Mouse (Mus musculus): ENCODE data around the gene 4930539E08Rik.
A peak's percentile ranks its signal among the peaks of the same experiment; 100 is the strongest.

The 4930539E08Rik gene

DNA sequence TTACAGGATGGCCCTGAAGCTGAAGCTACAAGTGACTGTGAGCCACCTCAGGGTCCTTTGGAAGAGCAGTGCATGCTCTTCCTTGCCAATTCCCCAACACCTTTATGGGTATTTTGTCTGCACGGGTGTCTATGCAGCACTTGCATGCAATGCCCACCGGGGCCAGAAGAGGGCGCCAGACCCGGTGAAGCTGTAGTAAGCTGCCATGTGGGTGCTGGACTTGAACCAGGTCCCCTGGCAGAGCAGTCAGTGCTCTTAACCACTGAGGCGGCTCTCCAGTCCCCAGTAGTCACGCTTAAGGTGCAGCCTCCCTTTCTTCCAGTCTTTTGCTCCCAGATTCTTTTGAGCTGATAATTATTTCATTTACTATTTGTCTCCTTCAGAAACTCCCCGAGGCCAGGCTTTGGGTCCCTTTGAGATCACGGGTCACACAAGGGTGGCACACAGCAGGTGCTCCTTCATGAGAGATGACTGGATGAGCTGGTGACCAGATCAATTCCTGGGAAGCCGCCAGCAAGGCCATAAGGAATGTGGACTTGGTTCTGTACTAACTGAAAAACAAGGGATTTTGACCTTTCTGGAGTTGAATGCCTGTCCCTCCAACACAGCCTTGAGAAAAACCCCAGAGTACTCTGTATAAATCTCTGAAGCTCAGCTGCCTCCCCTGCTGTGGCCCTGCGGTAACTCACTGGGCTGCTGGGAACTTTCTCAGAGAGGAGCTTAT lies 21.7 kb upstream of the 4930539E08Rik start:
- Histone ChIP-seq H3K36me3 (ENCODE audit: control insufficient read depth, insufficient read depth, low read length, poor library complexity, severe bottlenecking) (no peaks in the 10 kb centered on the region), H3K27me3 (ENCODE audit: control insufficient read depth, insufficient read depth, low read length, poor library complexity, severe bottlenecking) (no peaks in the 10 kb centered on the region)
- DNase-seq (ENCODE audit: low read depth, low spot score), result peak; percentile 75

DNA sequence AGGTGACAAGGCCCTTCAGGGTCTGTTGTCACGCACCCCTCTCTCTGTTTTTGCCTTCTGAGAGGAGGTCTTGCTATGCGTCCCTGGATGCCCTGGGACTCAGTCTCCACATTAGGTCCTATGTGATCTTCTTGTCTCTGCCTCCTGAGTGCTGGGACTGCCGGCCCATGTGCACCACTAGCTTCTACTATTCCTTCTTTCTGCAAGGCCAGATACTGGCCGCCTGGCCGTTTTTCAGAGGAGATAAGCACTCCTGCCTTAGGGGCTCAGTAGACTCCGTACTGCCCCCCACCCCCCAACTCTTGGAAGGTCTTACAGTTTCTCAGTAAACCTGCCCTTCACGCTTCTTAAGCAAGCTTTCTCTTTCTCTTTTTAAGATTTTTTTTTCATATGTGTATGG lies 21.0 kb upstream of the 4930539E08Rik start:
- H3K36me3 ChIP-seq (ENCODE audit: control insufficient read depth, insufficient read depth, low read length, poor library complexity, severe bottlenecking), result no peaks in the 10 kb centered on the region
- no peak for DNase-seq (ENCODE audit: low read depth, low spot score)
- H3K27me3 ChIP-seq (ENCODE audit: control insufficient read depth, insufficient read depth, low read length, poor library complexity, severe bottlenecking), result no peaks in the 10 kb centered on the region

DNA sequence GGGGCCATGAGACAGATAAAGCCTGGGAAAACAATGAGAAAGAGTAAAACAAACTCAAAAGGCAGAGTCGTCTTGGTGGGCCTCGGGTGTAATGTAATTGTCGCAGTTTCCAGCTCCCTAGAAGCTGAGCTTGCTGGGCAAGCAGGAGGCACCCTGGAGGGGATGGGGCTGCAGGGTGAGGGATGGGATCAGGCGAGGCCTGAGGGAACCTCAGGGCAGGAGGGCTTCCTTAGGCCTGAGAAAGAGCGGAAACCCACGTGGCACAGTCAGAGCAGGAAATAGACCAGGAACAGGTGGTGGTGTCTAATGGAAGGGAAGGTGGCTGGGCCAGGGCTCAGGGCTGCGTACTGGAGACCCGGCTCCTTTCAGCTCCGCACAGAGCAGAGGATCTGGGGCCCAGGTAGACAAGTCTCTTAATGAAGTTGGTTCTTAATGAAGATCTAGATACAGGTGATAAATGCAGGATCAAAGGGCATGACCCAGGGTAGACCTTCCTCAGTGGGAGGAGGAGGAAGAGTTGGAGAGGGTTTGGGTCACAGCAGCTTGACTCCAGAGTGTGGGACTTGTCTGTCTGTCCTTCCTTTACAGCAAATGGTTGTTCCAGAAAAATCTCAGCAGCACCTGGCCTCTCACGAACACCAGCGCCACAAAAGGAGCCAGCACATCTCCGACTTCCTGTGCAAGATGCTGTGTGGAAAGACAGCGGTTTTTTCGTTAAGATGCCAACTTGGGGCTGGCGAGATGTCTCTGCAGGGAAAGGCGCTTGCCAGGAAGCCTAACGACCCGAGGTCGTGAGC lies 19.2 kb upstream of the 4930539E08Rik start:
- DNase-seq (ENCODE audit: low read depth, low spot score), result no peak
- Histone ChIP-seq H3K27me3 (ENCODE audit: control insufficient read depth, insufficient read depth, low read length, poor library complexity, severe bottlenecking) (no peaks in the 10 kb centered on the region), H3K36me3 (ENCODE audit: control insufficient read depth, insufficient read depth, low read length, poor library complexity, severe bottlenecking) (no peaks in the 10 kb centered on the region)

DNA sequence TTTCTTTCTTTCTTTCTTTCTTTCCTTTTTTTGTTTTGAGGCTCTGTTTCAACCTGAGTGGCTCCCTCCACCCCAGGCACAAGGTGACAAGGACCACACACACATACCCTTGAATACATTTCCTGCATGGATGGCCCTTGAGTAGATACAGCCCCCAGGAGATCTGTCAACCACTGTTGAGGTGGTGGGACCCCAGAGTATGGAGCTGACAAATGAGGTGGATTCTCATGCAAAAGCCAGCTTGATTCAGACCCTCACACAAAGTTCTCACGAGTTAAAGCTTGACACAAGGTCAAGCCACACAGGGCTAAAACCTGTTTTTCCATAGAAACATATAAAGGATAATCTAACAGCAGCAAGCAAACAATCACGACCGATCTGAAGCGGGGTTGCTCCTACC lies 17.1 kb upstream of the 4930539E08Rik start:
- DNase-seq (ENCODE audit: low read depth, low spot score), result no peak
- Histone ChIP-seq H3K27me3 (ENCODE audit: control insufficient read depth, insufficient read depth, low read length, poor library complexity, severe bottlenecking) (no peaks in the 10 kb centered on the region), H3K36me3 (ENCODE audit: control insufficient read depth, insufficient read depth, low read length, poor library complexity, severe bottlenecking) (no peaks in the 10 kb centered on the region)

DNA sequence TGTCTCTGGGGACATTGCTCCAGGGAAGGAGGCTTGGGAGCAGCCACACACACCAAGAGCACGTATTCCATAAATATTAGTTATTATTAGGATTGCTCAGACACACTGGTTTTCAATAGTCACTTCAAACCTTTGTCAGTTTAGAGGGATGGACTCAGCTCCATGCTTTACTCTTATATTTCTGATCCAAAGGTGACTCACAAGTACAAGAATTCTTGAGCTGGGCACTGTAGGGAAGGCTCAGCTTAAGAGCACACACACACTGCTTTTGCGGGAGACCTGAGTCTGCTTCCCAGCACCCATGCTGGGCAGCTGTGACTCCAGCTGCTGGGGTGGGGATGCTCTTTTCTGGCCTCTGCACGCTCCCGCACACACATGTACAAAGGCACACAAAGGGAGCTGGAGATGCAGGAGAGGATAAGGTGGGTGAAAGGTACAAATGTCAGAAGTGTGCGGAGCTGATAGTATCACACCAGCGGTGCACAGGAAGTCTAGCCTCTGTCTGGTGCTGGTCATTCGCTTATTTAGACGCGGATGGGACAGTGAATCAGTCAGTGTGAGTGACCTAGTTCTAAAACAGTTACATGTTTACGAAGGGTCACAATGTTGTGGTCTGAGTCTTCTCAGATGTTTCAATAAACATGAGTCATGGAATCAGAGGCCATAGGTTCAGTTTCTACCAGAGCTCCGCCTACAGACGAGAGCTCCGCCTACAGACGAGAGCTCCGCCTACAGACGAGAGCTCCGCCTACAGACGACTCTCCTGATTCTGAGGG lies 16.5 kb upstream of the 4930539E08Rik start:
- Histone ChIP-seq H3K36me3 (ENCODE audit: control insufficient read depth, insufficient read depth, low read length, poor library complexity, severe bottlenecking) (no peaks in the 10 kb centered on the region), H3K27me3 (ENCODE audit: control insufficient read depth, insufficient read depth, low read length, poor library complexity, severe bottlenecking) (no peaks in the 10 kb centered on the region)
- no peak for DNase-seq (ENCODE audit: low read depth, low spot score)

DNA sequence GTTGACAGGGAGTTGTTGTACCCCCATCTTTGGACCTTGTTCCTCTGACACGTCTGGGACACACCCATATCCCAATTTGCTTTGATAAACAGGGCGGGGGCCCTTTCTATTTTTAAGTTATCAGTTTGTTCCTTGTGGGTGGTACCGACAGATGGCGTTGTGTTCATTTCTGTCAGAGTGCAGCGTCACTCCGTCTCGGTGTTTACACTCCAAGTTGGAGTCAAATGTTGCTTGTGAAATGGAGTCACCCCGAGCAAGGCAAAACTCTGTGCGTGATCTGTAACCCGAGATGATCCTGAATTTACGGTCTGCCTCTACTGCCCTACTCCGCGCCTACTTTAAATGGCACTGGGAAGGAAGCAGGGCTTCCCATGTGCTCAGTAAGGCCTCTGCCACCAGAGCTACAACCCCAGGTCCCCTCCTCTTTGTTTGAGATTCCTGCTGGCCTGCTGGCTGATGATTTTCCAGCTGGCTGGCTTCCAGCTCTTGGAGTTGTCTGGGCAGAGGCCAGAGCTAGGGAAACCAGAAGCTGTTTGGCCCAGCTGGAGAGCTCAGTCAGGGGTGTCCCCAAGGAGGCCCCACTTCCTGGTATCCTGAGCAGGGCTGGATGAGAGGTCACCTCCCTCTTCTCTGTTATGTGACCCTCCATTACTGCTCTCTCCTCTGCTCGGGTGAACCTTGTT lies 15.4 kb upstream of the 4930539E08Rik start:
- H3K36me3 ChIP-seq (ENCODE audit: control insufficient read depth, insufficient read depth, low read length, poor library complexity, severe bottlenecking), result no peaks in the 10 kb centered on the region
- peak; percentile 31 for DNase-seq (ENCODE audit: low read depth, low spot score)
- no peaks in the 10 kb centered on the region for H3K27me3 ChIP-seq (ENCODE audit: control insufficient read depth, insufficient read depth, low read length, poor library complexity, severe bottlenecking)

DNA sequence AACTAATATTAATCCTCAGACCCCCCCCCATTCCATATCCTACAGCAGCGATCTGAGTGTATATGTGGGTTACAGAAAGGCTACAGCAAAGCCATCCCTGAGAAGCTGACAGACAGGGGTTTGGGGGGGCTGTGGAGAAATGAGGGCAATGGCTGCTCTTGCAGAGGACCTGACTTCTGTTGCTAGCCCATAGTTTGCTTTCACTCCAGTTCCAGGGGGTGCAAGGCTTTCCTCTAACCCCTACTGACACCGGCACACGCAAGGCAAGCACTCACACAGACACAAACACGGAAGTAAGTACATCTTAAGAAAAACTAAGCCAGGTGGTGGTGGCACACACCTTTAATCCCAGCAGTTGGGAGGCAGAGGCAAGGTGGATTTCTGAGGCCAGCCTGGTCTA lies 14.2 kb upstream of the 4930539E08Rik start:
- Histone ChIP-seq H3K27me3 (ENCODE audit: control insufficient read depth, insufficient read depth, low read length, poor library complexity, severe bottlenecking) (no peaks in the 10 kb centered on the region), H3K36me3 (ENCODE audit: control insufficient read depth, insufficient read depth, low read length, poor library complexity, severe bottlenecking) (no peaks in the 10 kb centered on the region)
- DNase-seq (ENCODE audit: low read depth, low spot score), result no peak

DNA sequence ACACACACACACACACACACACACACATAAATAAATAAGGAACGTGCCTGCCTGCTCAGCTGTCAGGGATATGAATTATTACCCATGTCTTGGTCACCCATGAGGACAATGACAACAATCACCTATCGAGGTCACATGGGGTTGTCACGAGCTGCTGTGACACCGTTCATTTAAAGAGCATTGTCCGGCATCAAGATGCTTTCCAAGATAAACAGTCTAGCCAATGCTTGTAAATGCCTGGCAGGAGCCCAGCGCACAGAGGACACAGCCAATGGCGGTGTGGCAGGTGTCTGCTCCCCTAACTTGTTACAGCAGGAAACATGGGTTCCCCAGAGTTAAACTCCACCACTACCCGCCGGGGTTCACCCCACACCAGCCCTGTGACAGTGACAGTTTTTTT lies 12.9 kb upstream of the 4930539E08Rik start:
- Histone ChIP-seq H3K36me3 (ENCODE audit: control insufficient read depth, insufficient read depth, low read length, poor library complexity, severe bottlenecking) (no peaks in the 10 kb centered on the region), H3K27me3 (ENCODE audit: control insufficient read depth, insufficient read depth, low read length, poor library complexity, severe bottlenecking) (no peaks in the 10 kb centered on the region)
- DNase-seq (ENCODE audit: low read depth, low spot score), result no peak

DNA sequence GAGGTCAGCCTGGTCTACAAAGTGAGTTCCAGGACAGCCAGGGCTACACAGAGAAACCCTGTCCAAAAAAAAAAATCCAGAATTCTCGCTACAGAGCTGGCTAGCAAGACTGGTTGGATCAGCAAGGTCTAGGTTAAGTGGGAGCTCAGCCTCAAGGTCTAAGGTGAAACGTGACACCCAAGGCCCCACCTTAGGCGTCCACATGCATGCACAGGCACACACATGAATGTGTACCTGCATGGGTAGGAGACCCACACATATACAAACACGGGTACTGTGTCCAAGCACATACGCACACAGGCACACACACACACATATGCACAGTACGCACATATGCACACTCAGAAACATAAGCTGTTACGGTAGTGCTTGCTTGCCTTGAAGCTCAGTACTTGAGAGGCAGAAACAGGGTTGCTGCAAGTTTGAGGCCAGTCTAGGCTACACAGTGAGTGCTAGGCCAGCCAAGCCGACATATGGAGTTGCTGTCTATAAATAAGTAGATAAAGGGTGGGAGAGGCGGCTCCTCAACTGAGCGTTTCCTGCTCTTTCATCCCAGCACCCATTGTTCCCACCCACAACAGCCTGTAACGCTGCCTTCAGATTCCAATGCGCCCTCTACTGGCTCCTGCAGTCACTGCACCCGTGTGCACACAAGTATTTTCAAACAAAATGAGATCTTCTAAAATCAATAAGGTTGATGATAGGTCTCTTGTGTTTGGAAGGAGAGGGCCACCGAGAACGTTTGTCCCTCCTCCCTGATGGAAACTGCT lies 11.9 kb upstream of the 4930539E08Rik start:
- peak; percentile 73 for DNase-seq (ENCODE audit: low read depth, low spot score)
- Histone ChIP-seq H3K27me3 (ENCODE audit: control insufficient read depth, insufficient read depth, low read length, poor library complexity, severe bottlenecking) (no peaks in the 10 kb centered on the region), H3K36me3 (ENCODE audit: control insufficient read depth, insufficient read depth, low read length, poor library complexity, severe bottlenecking) (no peaks in the 10 kb centered on the region)

DNA sequence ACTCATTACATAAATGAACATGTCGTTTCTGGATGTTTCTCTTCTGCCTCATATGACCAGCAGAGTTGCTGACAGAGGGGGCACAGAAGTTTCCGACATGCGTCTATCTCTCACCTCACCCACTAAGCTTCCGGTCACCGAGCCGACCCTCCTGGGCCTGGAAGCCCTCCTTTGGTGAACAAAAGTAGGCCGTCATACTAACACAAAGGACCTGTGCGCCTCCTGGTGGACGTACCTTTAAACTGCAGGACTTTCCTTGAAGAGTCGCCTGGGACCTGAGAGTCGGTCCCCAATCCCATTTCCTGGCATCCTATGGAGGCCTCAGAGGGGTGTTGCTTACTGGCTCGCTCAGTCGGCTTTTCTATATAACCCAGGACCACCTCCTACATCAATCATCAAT lies 11.3 kb upstream of the 4930539E08Rik start:
- no peaks in the 10 kb centered on the region for H3K27me3 ChIP-seq (ENCODE audit: control insufficient read depth, insufficient read depth, low read length, poor library complexity, severe bottlenecking)
- peak; percentile 83 for DNase-seq (ENCODE audit: low read depth, low spot score)
- no peaks in the 10 kb centered on the region for H3K36me3 ChIP-seq (ENCODE audit: control insufficient read depth, insufficient read depth, low read length, poor library complexity, severe bottlenecking)

DNA sequence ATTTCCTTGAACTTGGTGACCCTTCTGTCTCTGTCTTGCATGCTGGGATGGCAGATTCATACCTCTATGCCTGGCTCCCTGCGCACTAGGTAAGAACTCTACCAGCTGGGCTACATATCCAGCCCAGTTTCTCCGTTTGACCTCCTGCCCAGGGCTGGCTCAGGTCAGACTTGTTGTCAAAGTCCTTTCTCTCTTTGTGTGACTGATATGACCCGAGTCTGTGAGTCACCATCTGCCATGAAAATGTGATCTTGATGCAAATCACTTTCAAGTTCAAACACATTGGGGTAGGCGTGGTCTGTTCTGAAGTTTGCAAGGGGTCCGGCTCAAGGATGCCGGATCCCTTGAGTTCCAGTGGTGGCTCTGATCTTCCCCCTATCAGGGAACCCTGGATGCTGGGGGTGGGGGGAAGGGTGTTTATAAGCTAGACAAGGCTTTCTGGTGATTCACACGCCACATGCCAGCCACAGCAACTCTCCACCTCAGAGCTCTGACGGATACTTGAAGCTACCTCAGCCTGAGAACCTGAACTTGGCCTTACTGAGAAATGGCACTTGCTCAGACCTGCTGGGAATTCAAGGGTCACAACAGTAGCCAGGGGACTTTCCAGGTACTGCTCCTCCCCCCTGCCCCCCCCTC lies 10.0 kb upstream of the 4930539E08Rik start:
- H3K27me3 ChIP-seq (ENCODE audit: control insufficient read depth, insufficient read depth, low read length, poor library complexity, severe bottlenecking), result no peaks in the 10 kb centered on the region
- H3K36me3 ChIP-seq (ENCODE audit: control insufficient read depth, insufficient read depth, low read length, poor library complexity, severe bottlenecking), result no peaks in the 10 kb centered on the region
- DNase-seq (ENCODE audit: low read depth, low spot score), result no peak

DNA sequence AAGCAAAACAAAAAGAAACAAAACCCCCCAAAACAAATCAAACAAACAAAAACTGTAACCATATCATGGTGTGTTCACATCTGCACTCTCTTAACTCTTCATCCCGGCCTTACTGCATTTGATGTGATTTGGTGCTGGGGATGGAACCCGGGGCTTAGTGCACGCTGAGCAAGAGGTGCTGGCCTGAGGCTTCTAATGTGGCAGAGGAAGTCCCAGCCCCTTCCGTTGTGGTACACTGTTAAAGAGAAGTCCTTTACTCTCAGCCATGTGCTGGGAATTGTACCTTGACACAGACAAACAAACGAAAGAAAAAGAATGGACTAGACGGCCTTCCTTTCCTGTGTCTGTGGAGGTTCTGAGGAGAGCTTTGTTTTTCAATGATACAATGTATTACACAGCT lies 7.0 kb upstream of the 4930539E08Rik start:
- Histone ChIP-seq H3K36me3 (ENCODE audit: control insufficient read depth, insufficient read depth, low read length, poor library complexity, severe bottlenecking) (no peaks in the 10 kb centered on the region), H3K27me3 (ENCODE audit: control insufficient read depth, insufficient read depth, low read length, poor library complexity, severe bottlenecking) (no peaks in the 10 kb centered on the region)
- peak; percentile 37 for DNase-seq (ENCODE audit: low read depth, low spot score)

DNA sequence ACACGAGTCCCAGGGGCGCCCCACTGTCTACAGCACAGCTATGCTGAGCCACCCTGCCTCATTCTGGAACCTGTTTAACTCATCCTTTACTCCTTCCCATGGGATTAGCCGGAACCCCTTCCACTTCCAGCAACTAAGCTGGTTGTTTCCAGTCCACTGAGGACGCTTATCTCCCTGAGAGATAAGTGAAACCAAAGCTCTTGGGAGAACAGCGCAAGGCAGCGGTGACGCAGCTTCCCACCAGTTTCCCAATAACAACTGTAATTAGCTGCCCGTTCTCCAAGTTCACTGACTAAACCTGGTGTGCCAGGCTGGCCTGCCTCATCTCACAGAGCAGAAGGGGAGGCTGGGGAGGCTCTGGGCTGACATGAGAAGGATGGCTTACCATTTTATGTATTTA lies 6.0 kb upstream of the 4930539E08Rik start:
- DNase-seq (ENCODE audit: low read depth, low spot score), result no peak
- H3K36me3 ChIP-seq (ENCODE audit: control insufficient read depth, insufficient read depth, low read length, poor library complexity, severe bottlenecking), result no peaks in the 10 kb centered on the region
- no peaks in the 10 kb centered on the region for H3K27me3 ChIP-seq (ENCODE audit: control insufficient read depth, insufficient read depth, low read length, poor library complexity, severe bottlenecking)

DNA sequence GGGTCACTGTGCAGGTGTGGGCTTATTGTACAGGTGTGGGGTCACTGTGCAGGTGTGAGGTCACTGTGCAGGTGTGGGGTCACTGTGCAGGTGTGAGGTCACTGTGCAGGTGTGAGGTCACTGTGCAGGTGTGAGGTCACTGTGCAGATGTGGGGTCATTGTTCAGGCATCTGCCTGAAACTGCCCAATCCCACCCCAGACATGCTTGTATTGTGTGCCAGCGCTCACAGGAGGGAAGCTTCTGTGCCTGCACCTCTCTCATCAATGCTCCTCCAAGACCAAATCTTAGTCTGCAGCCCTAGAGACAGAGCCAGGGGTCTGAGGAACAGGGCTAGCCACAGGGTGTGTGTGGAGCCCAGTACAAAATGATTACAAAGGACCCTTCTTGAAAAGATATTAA lies 1.4 kb upstream of the 4930539E08Rik start:
- Histone ChIP-seq H3K27me3 (ENCODE audit: control insufficient read depth, insufficient read depth, low read length, poor library complexity, severe bottlenecking) (no peaks in the 10 kb centered on the region), H3K36me3 (ENCODE audit: control insufficient read depth, insufficient read depth, low read length, poor library complexity, severe bottlenecking) (no peaks in the 10 kb centered on the region)
- DNase-seq (ENCODE audit: low read depth, low spot score), result no peak
